Mouse (Mus musculus) left cerebral cortex, adult 9 months (tissue): ENCODE measurements around the gene Sept1.
A peak's percentile ranks its signal among the peaks of the same experiment; 100 is the strongest.

Experiments used
- DNase-seq, 2 experiments: peaks; one replicate each; pipeline ENCODE4 v3.0.0; 2022; ENCODE audit warnings: low spot score in 2 of 2

The Sept1 gene

DNA sequence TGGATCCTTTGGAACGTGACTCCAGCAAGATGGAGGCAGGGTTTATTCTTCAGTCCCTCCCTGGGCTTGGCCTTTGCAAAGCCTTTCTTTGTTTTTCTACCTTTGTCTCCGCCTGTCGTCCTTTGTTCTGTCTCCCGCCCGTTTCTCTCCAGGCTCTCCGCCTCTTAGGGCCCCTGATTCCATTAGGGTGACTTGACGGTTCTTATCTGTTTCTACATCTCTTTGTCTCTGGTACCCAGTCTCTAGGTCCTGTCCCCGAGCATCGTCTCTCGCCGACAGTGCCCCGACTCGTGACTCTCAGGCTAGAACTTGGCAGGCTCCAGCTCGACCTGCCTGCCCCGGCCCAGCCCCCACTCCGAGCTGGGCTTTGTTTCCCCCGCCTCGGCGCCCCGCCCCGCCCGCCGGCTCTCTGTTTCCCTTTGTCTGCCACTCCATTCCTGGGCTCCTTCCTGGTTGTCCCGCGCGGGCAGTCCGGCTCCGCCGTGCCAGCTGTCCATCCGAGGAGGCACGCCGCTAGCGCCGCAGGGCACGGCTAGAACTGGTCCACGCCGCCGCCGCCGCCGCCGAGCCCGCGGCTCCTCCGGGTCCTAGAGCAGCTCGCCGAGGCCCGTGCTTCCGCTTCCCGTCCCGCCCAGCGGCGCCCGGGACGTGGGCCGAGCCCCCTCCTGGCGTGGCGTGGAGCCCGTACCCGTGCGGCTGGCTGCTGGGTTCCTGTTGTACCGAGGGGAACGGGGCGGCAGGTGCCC, at the start of gene Sept1, which contains the start of gene Zfp553:
Gene Sept1, minus strand, starts transcription at position 509 of the 746 bp plus-strand sequence.
Gene Zfp553, plus strand, starts transcription at position 440 of the 746 bp plus-strand sequence.
- peak in 1 of 2 experiments; percentile 71 for DNase-seq

DNA sequence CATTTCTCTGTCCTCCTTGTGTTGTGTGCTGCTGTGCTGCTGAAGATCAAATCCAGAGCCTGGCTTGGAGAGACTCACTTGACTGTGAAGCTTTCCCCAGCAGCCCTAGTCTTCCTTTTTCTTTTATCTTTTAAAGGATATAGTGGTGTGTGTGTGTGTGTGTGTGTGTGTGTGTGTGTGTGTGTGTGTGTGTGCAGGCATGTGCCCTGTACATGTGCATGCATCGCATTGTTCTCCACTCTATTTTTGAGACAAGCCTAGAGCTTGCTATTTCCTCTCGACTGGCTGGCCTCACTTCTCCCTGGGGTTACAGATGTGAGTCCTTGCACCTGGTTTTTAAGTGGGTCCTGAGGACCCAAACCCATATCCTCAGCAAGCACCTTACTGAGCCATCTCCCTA, 49.3 kb upstream of the Sept1 start:
- DNase-seq, result no peak

DNA sequence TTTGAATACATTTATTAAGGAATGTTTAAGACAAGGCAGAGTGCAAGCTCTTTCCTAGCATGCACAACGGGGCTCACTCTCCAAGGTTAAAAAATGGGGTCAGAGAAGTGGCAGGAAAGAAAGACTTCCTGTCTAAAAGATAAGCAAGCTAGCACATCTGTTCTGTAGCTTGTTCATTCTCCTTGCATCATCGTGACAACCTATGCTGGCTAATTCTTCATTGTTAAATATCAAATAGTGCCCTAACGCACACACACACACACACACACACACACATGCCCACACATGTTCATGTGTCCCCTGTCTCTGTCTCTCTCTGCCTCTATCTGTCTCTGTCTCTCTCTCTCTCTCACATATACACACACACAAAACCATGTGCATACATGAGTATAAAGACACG, 48.2 kb upstream of the Sept1 start:
- no peak for DNase-seq

DNA sequence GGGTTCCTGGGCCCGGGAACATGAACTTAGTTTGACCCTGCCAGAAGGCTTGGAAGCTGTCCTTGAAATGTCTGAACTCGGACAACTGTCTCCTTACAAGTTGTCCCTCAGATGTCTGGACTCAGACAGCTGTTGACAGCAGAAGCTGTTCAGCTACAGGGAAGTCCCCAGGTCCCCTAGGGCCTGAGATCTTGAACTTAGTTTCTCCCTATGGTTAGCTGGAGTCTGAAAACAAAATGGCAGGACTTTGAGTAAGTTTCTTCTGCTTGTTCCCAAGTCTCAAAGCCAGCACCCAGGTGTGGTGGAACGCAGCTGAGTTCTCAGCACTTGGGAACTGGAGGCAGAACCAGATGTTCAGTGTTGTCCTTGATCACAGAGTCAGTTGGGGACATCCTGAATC, 47.2 kb upstream of the Sept1 start:
- DNase-seq, result no peak

DNA sequence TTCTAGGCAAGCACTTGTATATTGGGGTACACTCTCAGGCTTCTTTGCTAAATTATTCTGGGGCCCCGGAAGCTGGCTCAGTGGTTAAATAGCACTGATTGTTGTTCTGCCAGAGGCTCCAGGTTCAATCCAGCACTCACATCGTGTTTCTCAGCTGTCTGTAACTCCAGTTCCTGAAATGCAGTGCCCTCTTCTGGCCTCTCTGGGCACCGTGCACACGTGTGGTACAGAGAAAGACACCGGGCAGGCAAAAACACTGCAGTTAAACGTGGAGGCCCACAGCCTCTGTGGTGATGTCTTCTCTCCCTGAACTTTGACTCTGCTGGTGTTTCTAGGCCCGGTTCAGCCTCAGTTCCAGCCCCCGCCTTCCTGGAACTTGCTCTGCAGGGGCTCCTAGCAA, 45.4 kb upstream of the Sept1 start:
- DNase-seq, result no peak

DNA sequence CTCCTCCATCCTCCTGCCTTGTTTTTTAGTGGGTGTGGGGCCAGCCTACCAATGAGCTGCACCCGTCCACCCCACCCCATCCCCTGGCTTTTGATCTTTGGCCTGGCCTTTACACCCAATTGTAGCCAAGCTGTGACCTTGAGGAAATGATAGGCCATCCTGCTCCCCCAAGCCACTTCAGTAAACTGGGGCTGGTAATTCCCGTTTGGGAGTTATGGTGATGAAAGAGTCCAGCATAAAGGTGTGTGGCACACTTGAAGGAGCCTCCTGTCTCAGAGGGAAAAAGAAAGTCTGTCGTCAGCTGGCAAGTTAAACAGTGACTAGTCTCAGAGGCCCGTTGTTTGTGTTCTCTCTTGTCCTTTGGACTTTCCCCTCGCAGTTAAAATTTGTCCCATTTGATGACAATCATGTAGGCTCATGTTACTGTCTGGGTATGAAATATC, 43.6 kb upstream of the Sept1 start:
- no peak for DNase-seq

DNA sequence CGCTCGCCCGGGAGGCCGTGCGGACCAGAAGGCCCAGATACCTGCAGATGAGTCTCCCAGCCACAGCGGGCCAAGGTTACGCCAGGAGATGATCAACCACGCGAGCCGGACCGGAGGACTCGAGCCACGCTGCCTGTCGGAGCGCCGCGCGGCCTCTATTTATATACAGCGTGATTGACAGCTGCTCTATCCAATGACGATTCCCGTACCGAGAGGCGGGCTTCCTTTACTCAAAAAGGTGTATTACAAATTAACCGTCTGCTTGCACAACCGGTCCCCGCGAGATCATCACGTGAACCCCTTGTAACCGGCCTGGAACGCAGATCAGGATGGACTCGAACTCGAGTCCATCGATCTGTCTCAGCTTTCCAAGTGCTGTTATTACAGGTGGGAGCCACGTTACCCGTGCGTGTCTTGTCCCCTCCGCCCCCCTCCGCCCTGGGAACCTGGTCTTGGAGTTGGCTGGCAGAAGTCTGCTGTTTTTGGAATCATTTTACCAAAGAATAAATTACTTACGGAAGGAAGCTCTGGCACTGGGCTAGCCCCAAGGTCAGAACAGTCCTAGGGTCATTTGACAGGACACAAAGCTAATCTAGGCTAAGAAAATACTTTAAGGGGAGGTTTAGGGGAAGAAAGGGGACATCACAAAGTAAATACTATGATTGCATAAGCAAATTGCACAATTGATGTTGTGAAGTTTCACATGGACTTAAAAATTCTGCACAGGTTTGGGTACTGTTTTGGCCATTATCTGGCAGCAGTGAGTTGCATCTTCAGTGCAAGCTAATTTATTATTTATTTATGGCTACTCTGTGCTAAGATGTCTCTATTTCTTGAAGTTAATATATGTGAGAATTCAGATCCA, 41.2 kb upstream of the Sept1 start, which contains the start of gene Sephs2:
Gene Sephs2, minus strand, starts transcription at position 131 of the 865 bp plus-strand sequence.
- DNase-seq, result peak; percentile 84 to 98

DNA sequence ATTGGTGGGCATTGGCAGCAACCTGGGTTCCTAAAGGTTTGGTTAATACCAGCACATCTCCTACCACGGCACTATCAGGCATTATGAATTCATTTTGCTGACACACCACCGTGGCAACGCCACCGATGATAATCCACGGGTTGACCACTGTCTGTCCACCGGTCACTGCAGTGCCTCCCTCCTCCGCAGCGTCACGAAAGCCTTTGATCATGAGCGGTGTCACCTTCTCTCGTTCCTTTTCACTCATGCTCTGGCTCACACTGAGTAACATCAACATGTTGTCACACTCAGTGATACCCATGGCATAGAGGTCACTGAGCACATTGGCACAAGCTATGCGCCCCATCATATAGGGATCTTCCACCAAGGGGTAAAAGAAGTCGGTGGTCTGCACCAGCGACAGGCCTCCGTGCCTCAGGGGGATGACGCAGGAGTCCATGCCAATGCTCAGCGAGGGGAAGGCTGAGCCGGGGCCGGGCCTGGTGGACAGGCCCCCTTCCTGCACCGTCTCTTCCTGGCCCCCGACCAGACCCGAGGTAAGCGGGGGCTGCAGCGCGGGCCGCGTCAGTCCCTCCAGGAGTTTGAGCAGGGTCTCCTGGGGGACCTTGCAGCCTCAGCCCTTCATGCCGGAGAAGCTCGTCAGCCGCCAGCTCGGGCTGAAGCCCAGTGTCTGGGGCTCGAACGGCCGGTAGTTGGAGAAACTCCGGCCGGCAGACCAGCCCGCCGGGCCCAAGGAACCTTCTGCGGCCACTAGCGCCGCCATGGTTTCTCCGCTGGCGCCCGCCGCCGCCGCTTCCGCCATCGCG, 40.4 kb upstream of the Sept1 start:
- no peak for DNase-seq

DNA sequence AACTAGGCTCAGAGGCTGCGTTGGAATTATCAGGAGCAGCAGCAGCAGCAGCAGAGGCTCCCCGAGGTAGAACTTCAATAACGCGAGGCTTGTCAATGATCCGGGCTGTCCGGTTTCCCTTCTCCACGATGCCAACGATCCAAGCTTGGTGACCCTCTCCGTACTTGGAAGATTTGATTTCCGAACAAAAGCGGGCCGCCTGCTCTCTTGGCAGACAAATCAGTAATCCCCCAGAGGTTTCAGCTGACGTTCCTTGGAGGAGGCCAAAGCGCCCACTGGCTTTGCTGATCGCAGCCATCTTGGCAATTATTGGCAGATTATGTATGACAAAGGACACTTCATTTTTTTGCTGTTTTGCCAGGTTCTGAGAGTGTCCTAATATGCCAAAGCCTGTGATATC, 39.6 kb upstream of the Sept1 start:
- DNase-seq, result no peak

DNA sequence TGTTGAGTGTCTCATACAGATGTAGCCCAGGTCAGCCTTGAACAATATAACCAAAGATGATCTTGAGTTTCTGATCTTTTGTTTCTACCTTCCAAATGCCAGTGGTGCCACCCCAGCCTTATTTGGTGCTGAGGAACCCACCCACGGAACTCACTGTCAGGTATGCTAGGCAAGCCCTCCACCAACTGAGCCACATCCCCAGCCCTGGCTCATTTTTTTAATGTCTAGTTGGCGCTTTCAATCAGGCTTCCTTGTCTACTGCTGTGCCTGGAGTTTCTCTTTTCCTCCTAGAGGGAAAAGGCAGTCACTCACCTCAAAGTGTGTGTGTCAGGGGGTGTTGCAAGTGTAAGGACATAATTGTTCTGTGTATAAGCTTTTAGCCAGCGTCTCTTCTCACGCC, 38.2 kb upstream of the Sept1 start:
- no peak for DNase-seq

DNA sequence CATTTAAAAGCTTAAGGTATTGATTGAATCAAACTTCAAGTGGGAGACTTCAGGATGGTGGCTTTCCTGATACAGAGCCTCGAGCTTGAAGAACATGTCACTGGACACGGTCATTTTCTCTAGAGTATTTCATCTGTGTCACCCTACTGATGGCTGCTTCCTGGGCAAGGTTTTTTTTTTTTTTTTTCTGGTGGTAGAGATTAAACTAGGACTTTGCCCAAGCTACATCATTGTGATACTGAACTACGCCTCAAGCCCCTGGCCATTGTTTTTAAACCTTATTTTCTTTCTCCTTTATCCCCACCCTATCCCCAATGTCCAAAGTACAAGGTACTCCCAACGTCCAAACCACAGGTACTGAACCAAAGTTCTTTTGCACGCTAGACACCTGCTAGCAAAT, 37.7 kb upstream of the Sept1 start:
- DNase-seq, result no peak

DNA sequence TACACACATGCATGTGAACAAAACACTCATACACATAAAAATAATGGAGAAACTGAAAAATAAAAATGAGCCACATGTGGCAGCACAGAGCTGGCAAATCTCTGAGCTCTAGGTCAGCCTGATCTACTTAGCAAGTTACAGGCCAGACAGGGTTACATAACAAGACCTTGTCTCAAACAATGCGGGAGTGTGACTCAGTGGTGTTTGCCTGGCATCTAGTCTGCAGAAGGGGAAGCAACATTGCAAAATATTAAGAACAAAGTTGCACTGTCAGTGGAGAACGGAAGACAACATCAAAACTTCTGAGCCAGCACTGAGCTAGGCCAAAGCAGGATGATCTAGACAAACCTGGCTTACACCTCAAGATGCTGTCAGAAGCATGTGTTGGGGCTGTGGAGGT, 37.3 kb upstream of the Sept1 start:
- DNase-seq, result no peak

DNA sequence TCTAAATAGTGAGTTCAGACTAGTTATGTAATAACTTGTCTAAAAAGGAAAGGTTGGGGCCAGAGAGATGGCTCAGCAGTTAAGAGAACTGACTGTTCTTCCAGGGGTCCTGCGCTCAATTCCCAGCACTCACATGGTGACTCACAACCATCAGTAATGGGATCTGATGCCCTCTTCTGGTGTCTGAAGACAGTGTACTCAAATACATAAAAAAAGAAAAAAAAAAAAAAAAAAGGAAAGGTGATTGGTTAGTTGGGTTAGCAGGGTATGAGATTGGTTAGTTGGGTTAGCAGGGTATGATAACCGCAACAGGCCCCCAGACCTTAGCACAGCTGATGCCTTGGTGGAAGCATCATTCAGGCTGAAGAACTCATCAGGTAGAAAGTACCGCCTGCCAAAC, 30.6 kb upstream of the Sept1 start:
- no peak for DNase-seq

DNA sequence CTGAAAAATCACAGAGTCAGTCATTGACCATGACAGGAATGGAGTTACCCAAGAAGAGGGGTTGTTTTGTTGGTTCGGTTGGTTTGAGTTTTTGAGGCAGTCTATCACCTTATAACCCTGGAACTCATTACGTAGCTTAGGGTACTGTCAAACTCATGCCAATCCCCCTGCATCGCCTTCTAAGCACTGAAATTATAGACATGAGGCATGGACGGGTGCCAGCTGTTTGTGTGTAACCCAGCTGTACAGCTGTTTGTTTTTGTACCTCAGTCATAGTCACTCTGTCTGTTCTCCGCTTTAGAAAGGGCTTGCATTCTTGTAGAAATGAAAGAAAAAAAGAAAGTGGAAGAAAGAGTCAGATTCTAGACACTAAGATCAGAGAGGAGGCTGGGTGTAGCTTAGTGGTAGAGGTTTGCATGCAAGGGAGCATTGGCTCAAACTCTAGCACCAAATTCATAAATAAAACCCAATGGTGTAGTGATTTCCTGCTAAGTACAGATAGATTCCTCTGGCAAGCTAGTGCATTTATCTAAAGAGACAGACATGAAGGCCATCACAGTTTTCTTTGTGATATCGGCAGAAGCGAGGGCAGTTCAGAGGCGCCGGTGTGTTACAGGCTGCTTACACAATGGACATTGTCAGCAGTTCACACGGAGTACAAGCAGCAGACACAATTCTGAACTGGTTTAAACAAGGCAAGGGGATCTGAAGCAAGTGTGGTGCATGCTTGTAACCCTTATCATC, 29.5 kb upstream of the Sept1 start:
- no peak for DNase-seq

DNA sequence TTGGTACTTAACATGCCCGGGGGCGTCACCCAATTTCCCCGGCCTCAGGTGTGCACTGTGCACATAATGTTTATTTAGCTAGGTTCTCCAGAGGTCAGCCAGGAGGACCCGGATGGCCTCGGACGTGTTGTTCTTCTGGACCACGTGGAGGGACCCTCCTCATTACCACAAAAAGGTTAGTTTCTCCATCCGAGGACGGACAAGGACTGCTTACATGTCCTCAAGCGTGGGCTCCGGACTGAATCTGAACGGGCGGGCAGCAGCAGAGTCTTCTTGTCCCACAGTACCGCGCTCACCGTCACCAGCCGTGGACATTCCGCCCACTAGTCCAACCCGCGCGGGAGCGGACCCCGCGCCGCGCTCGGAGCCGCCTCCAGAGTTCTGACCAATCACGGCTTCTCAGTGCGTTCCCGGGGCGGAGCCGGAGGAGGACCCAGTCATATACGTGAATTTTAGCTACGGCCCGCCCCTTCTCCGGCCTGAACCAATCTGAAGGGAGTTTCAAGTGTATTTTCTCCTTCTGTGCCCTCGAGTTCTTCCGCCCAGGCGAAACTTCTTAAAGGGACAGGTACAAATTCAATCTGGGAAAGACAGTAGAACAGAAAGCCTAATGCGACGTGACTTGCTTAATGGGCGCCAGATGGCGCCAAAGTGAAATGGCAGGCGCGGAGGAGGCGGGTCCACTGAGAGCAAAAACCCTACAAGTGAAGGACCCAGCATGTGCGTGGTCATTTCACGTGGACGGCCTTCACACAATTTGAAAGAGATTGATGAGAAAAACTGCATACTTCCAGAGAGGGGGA, 27.6 kb upstream of the Sept1 start, which contains the start of gene Dctpp1:
Gene Dctpp1, minus strand, starts transcription at position 401 of the 803 bp plus-strand sequence.
- DNase-seq, result peak; percentile 98 to 99

DNA sequence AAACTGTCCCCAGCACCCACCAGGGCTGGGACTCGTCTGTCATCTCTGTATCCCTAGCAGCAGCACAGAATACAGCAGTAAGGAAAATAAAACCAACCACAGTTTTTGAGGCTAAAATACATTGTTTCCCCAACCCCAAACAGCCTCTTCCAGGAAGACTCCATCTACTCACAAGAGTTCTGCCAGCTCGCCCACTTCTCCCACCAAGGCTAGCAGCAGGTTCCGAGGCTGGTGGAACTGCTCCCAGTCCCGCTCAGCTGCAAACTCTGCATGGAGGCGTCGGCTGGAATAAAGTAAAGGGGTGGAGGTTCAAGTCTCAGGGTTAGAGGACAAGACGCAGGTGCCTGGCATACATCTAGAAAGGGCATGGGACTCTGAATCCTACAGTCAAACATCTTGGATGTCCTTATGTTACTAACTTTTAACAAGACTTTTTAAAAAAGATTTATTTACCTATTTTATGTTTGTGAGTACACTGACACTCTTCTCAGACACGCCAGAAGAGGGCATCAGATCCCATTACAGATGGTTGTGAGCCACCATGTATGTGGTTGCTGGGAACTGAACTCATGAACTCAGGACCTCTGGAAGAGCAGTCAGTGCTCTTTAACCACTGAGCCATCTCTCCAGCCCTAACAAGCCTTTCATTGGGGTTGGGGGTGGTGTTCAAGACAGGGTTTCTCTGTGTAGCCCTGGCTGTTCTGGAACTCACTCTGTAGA, 26.4 kb upstream of the Sept1 start:
- no peak for DNase-seq

DNA sequence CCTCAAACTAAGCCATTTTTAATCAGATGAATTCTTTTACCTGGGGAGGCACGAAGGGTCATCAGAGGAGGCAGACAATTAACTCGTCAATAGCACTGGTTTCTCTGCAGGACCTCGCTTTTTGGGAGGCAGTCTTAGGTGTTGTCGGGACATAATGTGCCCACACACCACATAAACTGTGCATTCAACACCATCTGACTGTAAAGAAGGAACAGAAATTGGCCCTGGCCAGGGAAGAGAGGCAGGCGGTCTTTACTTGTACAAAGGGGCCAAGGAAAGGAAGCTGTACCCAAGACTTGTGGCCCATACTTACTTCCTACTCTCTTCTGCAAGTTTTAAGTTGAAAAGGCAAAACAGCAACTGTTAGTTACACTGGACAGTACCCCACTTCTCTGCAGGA, 23.6 kb upstream of the Sept1 start:
- no peak for DNase-seq

DNA sequence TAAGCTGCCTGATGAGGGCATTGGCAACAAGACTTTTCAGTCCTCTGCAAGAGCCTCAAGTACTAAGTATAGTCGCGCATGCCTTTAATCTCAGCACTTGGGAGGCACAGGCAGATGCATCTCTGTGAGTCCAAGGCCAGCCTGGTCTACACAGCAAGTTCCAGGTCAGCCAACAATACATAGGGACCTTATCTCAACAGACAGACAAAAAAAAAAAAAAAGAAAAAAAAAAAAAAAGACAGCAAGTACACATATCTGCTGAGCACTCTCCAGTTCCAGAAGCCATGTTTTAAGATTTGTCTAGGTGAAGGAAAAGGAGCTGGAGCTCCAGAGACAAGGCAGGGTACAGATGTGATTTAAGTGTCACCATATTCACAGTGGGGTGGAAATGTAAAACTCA, 23.0 kb upstream of the Sept1 start:
- no peak for DNase-seq

DNA sequence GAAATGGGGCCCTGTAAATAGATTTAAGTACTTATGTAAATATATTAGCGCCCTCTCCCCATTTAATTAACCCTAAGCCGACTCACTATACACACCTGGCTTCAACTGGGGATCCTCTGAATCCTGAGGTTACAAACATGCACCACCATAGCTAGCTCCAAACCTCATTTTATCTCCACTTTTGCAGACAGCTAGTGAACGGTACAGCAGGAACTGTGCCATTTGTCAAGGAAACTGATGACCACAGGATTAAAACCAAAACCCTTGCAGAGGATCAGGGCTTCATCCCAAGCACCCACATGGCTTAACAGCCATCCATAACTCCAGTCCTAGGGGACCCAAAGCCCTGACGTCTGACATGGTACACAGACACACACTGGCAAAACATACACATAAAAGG, 22.1 kb upstream of the Sept1 start:
- DNase-seq, result no peak
